Mouse (Mus musculus) forebrain, embryonic 12.5 days (tissue): ENCODE data around the gene Zdhhc23. TPM values are rescaled to one million over a fixed set of nuclear protein-coding genes. Genes with fewer than 3 reads are reported as not detected.

Experiments
- ATAC-seq: fragments of 200-750 bp; cut with Nextera tagmentation; 2 replicates; pipeline ENCODE4 v1.8.0; 2017; ENCODE audit warnings: moderate TSS enrichment; ENCODE audit not compliant: low FRiP score
- H3K27ac ChIP-seq: fragments of 300-500 bp; sonication (generic); 2 replicates; pipeline ENCODE4 v1.5.1; 2016; ENCODE audit warnings: mild to moderate bottlenecking
- H3K27me3 ChIP-seq: fragments of 300-500 bp; sonication (generic); 2 replicates; pipeline ENCODE4 v1.6.1; 2016; ENCODE audit warnings: mild to moderate bottlenecking
- H3K36me3 ChIP-seq: fragments of 300-500 bp; sonication (generic); replicated peaks from 2 replicates; pipeline ENCODE4 v1.6.1; 2016; ENCODE audit warnings: mild to moderate bottlenecking
- H3K4me1 ChIP-seq: fragments of 300-500 bp; sonication (generic); 2 replicates; pipeline ENCODE4 v1.6.1; 2016
- H3K4me2 ChIP-seq: fragments of 300-500 bp; sonication (generic); 2 replicates; pipeline ENCODE4 v1.6.1; 2016; ENCODE audit warnings: mild to moderate bottlenecking, moderate library complexity
- H3K4me3 ChIP-seq: fragments of 300-500 bp; sonication (generic); replicated peaks from 2 replicates; pipeline ENCODE4 v1.5.1; 2016; ENCODE audit warnings: mild to moderate bottlenecking
- H3K9ac ChIP-seq: fragments of 300-500 bp; sonication (generic); 2 replicates; pipeline ENCODE4 v1.6.1; 2016; ENCODE audit warnings: mild to moderate bottlenecking
- H3K9me3 ChIP-seq: fragments of 300-500 bp; sonication (generic); 2 replicates; pipeline ENCODE4 v1.6.1; 2016
- WGBS: fragments of 180-500 bp; shearing (Covaris S2); methylation state at CpG from one replicate; pipeline ENCODE4 v1.1.7; 2016; 5-methylcytosine and 5-hydroxymethylcytosine counted together
- microRNA-seq: library from miRNA; unstranded; fragments of <30 nt; microRNA quantifications from one replicate; pipeline ENCODE4, GENCODE M21; 2017
- polyA plus RNA-seq: library from polyadenylated mRNA; unstranded; fragments of >200 nt; fragmentation: Nextera tagmentation; extraction: Ambion mirVana; gene quantifications from 2 replicates; pipeline ENCODE4 v1.2.1, GENCODE M21; 2016

Zdhhc23 gene
- polyA plus RNA-seq, 1 experiment from 2014 or later: 0.66 TPM

DNA sequence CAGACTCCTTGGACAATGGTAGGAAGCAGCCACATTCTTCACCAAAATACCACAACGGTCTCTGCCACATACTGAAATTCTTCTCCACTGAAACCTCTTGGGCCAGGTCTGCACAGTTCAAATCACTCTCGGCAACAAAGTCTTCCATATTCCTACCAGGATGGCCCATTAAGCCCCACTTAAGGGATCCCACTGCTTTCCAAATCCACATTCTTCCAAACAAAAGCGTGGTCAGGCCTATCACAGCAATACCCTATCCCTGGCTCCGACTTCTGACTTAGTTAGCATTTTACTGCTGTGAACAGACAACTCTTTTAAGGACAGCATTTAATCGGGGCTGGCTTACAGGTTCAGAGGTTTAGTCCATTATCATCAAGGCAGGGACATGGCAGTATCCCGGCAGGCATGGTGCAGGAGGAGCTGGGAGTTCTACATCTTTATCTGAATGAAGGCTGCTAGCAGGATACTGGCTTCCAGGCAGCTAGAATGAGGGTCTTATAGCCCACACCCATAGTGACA, 53.2 kb downstream of the Zdhhc23 start, which contains the start of gene Qtrt2:
Qtrt2 (minus strand) TSS at position 469 of the 519 bp plus-strand sequence.
- no peaks in the 10 kb centered on the region for H3K9me3 ChIP-seq

DNA sequence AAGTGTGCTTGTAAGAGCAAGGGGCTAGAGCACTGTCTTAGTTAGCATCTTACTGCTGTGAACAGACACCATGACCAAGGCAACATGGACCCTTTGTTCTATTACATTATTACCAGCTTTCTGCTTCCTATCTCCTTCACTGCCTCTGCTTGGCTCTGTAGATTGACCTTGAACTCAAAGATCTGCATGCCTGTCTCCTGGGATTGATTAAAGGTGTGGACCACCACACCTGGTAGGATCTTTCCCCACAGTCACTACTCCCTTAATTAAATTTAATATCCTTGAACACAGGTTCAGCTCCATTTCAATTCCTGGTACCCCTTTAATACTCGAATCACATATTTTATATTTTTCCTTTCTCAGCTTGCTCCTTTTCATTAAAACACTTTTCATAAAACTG, 53.7 kb downstream of the Zdhhc23 start:
- WGBS: 87% methylated on average over 1 of the region's 1 CpGs
- Histone ChIP-seq H3K9me3 (no peaks in the 10 kb centered on the region), H3K9ac (no peak overlapping the region), H3K27me3 (no peaks in the 10 kb centered on the region), H3K27ac (no peak overlapping the region), H3K36me3 (no peaks in the 10 kb centered on the region), H3K4me3 (no peak overlapping the region), H3K4me1 (peaks cover 5% of the 10 kb centered on the region; the same call in 1 of the 2 replicates), H3K4me2 (no peak overlapping the region)
- no peak for ATAC-seq

More for the DNA sequence above, 53.2 kb downstream of the Zdhhc23 start, which contains the start of gene Qtrt2:
- Histone ChIP-seq H3K27me3 (no peaks in the 10 kb centered on the region), H3K4me3 (no peak within 1 kb of the TSS), H3K4me1 (peaks cover 5% of the 10 kb centered on the region; the same call in 1 of the 2 replicates), H3K27ac (no peak within 1 kb of the TSS), H3K36me3 (no peaks in the 10 kb centered on the region), H3K9ac (no peak within 1 kb of the TSS), H3K4me2 (no peak within 1 kb of the TSS)
- ATAC-seq: no peak
- 65% methylated on average over 6 of the region's 6 CpGs for WGBS

- WGBS: 62% methylated on average over 6 of the region's 6 CpGs
- no peak overlapping the region for H3K4me3 ChIP-seq
- no peaks in the 10 kb centered on the region for H3K36me3 ChIP-seq
- H3K4me2 ChIP-seq: no peak overlapping the region
- H3K9me3 ChIP-seq: no peaks in the 10 kb centered on the region
- H3K27me3 ChIP-seq: no peaks in the 10 kb centered on the region
- ATAC-seq: no peak
- no peak overlapping the region for H3K9ac ChIP-seq
- peaks cover 5% of the 10 kb centered on the region; the same call in 1 of the 2 replicates for H3K4me1 ChIP-seq
- H3K27ac ChIP-seq: no peak overlapping the region
Observed at GRCm38 (mm10) chr16:43925001-43925558, 54.5 kb downstream of the Zdhhc23 start.

- Histone ChIP-seq H3K9me3 (no peaks in the 10 kb centered on the region), H3K4me1 (peaks cover 5% of the 10 kb centered on the region; the same call in 1 of the 2 replicates), H3K9ac (no peak overlapping the region), H3K36me3 (no peaks in the 10 kb centered on the region), H3K4me3 (no peak overlapping the region), H3K4me2 (no peak overlapping the region), H3K27ac (no peak overlapping the region), H3K27me3 (no peaks in the 10 kb centered on the region)
- WGBS: 58% methylated on average over 3 of the region's 3 CpGs
- no peak for ATAC-seq
Observed at GRCm38 (mm10) chr16:43922630-43923029, 57.0 kb downstream of the Zdhhc23 start.

- H3K4me1 ChIP-seq: peaks cover 5% of the 10 kb centered on the region; the same call in 1 of the 2 replicates
- no peaks in the 10 kb centered on the region for H3K9me3 ChIP-seq
- no peaks in the 10 kb centered on the region for H3K36me3 ChIP-seq
- ATAC-seq: no peak
- WGBS: 33% methylated on average over 2 of the region's 2 CpGs
- H3K4me2 ChIP-seq: no peak overlapping the region
- H3K9ac ChIP-seq: no peak overlapping the region
- H3K27me3 ChIP-seq: no peaks in the 10 kb centered on the region
- H3K4me3 ChIP-seq: no peak overlapping the region
- no peak overlapping the region for H3K27ac ChIP-seq
Observed at GRCm38 (mm10) chr16:43922024-43922423, 57.6 kb downstream of the Zdhhc23 start.

GRCm38 (mm10) chr16:43918867-43919266, 60.7 kb downstream of the Zdhhc23 start:
- Histone ChIP-seq H3K4me2 (no peak overlapping the region), H3K9me3 (no peaks in the 10 kb centered on the region), H3K27ac (no peak overlapping the region), H3K27me3 (no peaks in the 10 kb centered on the region), H3K4me1 (peaks cover 5% of the 10 kb centered on the region; the same call in 1 of the 2 replicates), H3K36me3 (no peaks in the 10 kb centered on the region; the same call in 1 of the 2 replicates), H3K4me3 (no peak overlapping the region), H3K9ac (no peak overlapping the region)
- ATAC-seq: no peak
- WGBS: 91% methylated on average over 3 of the region's 3 CpGs

Small RNAs within 50 kb of the gene (microRNA-seq; reads per million reads assigned to microRNA genes)
- gene Mir3470b: not detected

Other genes with a start within 250 kb of the Zdhhc23 start
- 0.13 and 0.27 TPM in 2 replicates for gene Drd3, start 225.8 kb downstream of the Zdhhc23 start, polyA plus RNA-seq
- 17.3 and 17.6 TPM in 2 replicates for gene Ccdc191, start 90.0 kb downstream of the Zdhhc23 start, polyA plus RNA-seq
- 34.7 and 35.6 TPM in 2 replicates for gene Qtrt2, start 53.0 kb downstream of the Zdhhc23 start, polyA plus RNA-seq
- 3.8 and 3.9 TPM in 2 replicates for gene Gramd1c, start 83.6 kb upstream of the Zdhhc23 start, polyA plus RNA-seq
- 55.2 and 60.1 TPM in 2 replicates for gene Atp6v1a, start 159.9 kb upstream of the Zdhhc23 start, polyA plus RNA-seq
- 116 and 117 TPM in 2 replicates for gene Naa50, start 160.0 kb upstream of the Zdhhc23 start, polyA plus RNA-seq
- gene Usf3, start 193.5 kb upstream of the Zdhhc23 start, polyA plus RNA-seq: 4.7 and 4.8 TPM in 2 replicates